9 mouse cellular contexts compared by ENCODE assay signal in genomic region chr4:155069191-155069590, GRCm38 (mm10). TPM values are rescaled to one million over a fixed set of nuclear protein-coding genes. Genes with fewer than 3 reads are reported as not detected.
DNase-seq lines count a peak whose midpoint lies in the region; ATAC-seq and TF ChIP-seq lines count a peak whose summit lies in the region.
"Had no signal": no experiment of that assay in that cellular context is flagged by ENCODE, and none has a peak within 500 bp of the region (broad histone marks: within the 10 kb centered on the region; RNA-seq: fewer than 3 reads in every experiment).

No protein-coding gene starts in this region.

- DNase-seq in CD4-positive, CD25-positive, alpha-beta regulatory T cell, adult 2 months (ENCODE audit: low read depth, low spot score), result peak; percentile 49
- DNase-seq in kidney, adult 18-20 months, result peak; percentile 38
- DNase-seq in kidney, adult 11 months, result no peak
- peak; percentile 46 for DNase-seq in thymus, postnatal 4 days
- DNase-seq in thymus, adult 2 months, result no peak
- DNase-seq in splenic B cell, adult 2 months (ENCODE audit: low read depth, low spot score), result peak; percentile 32
- no peak for DNase-seq in spleen, postnatal 14 days (ENCODE audit: low spot score in 2 of 2)

- H3K27me3 ChIP-seq in thymus, adult 2 months (ENCODE audit: control insufficient read depth, insufficient read depth, low read length), result no peaks in the 10 kb centered on the region
- H3K27me3 ChIP-seq in splenic B cell, adult 2 months (ENCODE audit: control insufficient read depth, insufficient read depth, low read length, poor library complexity, severe bottlenecking), result no peaks in the 10 kb centered on the region

- ATAC-seq in CD4-positive, CD25-positive, alpha-beta regulatory T cell, adult 4 months, result no peak

- peaks cover 37% of the 10 kb centered on the region for H3K36me3 ChIP-seq in thymus, adult 2 months (ENCODE audit: control insufficient read depth, insufficient read depth, low read length)
- H3K36me3 ChIP-seq in splenic B cell, adult 2 months (ENCODE audit: control insufficient read depth, insufficient read depth, low read length, poor library complexity, severe bottlenecking), result peaks cover 15% of the 10 kb centered on the region

- H3K27ac ChIP-seq in thymus, adult 2 months (ENCODE audit: control insufficient read depth, insufficient read depth, low read length), result no peak overlapping the region
- H3K27ac ChIP-seq: heart, embryonic 10.5 days had no signal

- TF ChIP-seq CTCF in thymus, adult 2 months (IDR thresholded peaks at IDR 0.05; ENCODE audit: borderline replicate concordance, control insufficient read depth, extremely low read depth, insufficient read depth, low read length, poor library complexity), result no peak

- H3K4me3 ChIP-seq in thymus, adult 2 months (ENCODE audit: control insufficient read depth, insufficient read depth, low read length), result no peak overlapping the region
- H3K4me3 ChIP-seq: heart, embryonic 10.5 days had no signal

- H3K4me1 ChIP-seq in thymus, adult 2 months (replicated peaks; ENCODE audit: control insufficient read depth, insufficient read depth, low read length), result peaks cover 14% of the 10 kb centered on the region

- 95% methylated on average over 6 of the region's 6 CpGs for WGBS in thymus, adult 2 months

- no peak for TF ChIP-seq POLR2A in thymus, adult 2 months (IDR thresholded peaks at IDR 0.05; ENCODE audit: control insufficient read depth, extremely low read depth, insufficient read depth, low read length, poor library complexity)

RNA-seq across cellular contexts. Expression of gene Pex10, which starts 2.4 kb away (rescaled TPM):
- 10 to 100 TPM in 1 of 2 experiments, 1 to 10 TPM in 1; 9.7 to 10.4 TPM for polyA plus RNA-seq in CD4-positive, CD25-positive, alpha-beta regulatory T cell, adult 4 months (2017; shearing (Covaris generic))
- polyA plus RNA-seq in thymus, adult 2 months (2012; rRNA removed), result 32.8 and 38.0 TPM in 2 replicates

RNA-seq across cellular contexts. Expression of gene Plch2, which starts 12.6 kb away (rescaled TPM):
- not detected for polyA plus RNA-seq in CD4-positive, CD25-positive, alpha-beta regulatory T cell, adult 4 months (2017; shearing (Covaris generic))
- 7.6 and 10.0 TPM in 2 replicates for polyA plus RNA-seq in thymus, adult 2 months (2012; rRNA removed)

RNA-seq across cellular contexts. Expression of gene Rer1, which starts 17.0 kb away (rescaled TPM):
- polyA plus RNA-seq in CD4-positive, CD25-positive, alpha-beta regulatory T cell, adult 4 months (2017; shearing (Covaris generic)), result 100 to 1,000 TPM in 1 of 2 experiments, 10 to 100 TPM in 1; 84.8 to 110 TPM
- 107 and 111 TPM in 2 replicates for polyA plus RNA-seq in thymus, adult 2 months (2012; rRNA removed)

RNA-seq across cellular contexts. Expression of gene Morn1, which starts 17.2 kb away (rescaled TPM):
- 1 to 10 TPM; 1.9 to 4.5 TPM for polyA plus RNA-seq in CD4-positive, CD25-positive, alpha-beta regulatory T cell, adult 4 months (2017; shearing (Covaris generic))
- polyA plus RNA-seq in thymus, adult 2 months (2012; rRNA removed), result 3.8 and 5.0 TPM in 2 replicates

Comparison
In these comparisons a context has a peak if more than half of its experiments do, and no peak if none do; other contexts are left out.
1. DNase-seq: peak in CD4-positive, CD25-positive, alpha-beta regulatory T cell, adult 2 months (single experiment), kidney, adult 18-20 months (single experiment), thymus, postnatal 4 days (single experiment) and splenic B cell, adult 2 months (single experiment); none in kidney, adult 11 months (single experiment), thymus, adult 2 months (single experiment) and spleen, postnatal 14 days (0 of 2).